Mouse (Mus musculus) midbrain, embryonic 11.5 days (tissue): ENCODE measurements around the gene Grk5. TPM values are rescaled to one million over a fixed set of nuclear protein-coding genes. Genes with fewer than 3 reads are reported as not detected.

Source experiments
- ATAC-seq: fragments of 200-750 bp; cut with Nextera tagmentation; 2 replicates; pipeline ENCODE4 v1.8.0; 2017; ENCODE audit warnings: moderate TSS enrichment, moderate library complexity; ENCODE audit not compliant: low FRiP score
- DNase-seq: peaks from one replicate; pipeline ENCODE4 v3.0.0; 2015; ENCODE audit warnings: low spot score; ENCODE audit errors: missing footprints
- H3K27ac ChIP-seq: fragments of 300-500 bp; sonication (generic); 2 replicates; pipeline ENCODE4 v1.5.1; 2014; ENCODE audit warnings: low read depth, low read length
- H3K27me3 ChIP-seq: fragments of 300-500 bp; sonication (generic); 2 replicates; pipeline ENCODE4 v1.6.1; 2014; ENCODE audit warnings: mild to moderate bottlenecking, low read length, moderate library complexity, mixed read lengths; ENCODE audit not compliant: control insufficient read depth, insufficient read depth
- H3K36me3 ChIP-seq: fragments of 300-500 bp; sonication (generic); 2 replicates; pipeline ENCODE4 v1.6.1; 2014; ENCODE audit warnings: mild to moderate bottlenecking, low read length, moderate library complexity, mixed read lengths; ENCODE audit not compliant: control insufficient read depth, insufficient read depth
- H3K4me1 ChIP-seq: fragments of 300-500 bp; sonication (generic); 2 replicates; pipeline ENCODE4 v1.6.1; 2014; ENCODE audit warnings: low read length; ENCODE audit not compliant: control insufficient read depth, insufficient read depth
- H3K4me2 ChIP-seq: fragments of 300-500 bp; sonication (generic); 2 replicates; pipeline ENCODE4 v1.6.1; 2014; ENCODE audit warnings: mild to moderate bottlenecking, moderate library complexity
- H3K4me3 ChIP-seq: fragments of 300-500 bp; sonication (generic); 2 replicates; pipeline ENCODE4 v1.5.1; 2014; ENCODE audit warnings: low read depth, low read length
- H3K9ac ChIP-seq: fragments of 300-500 bp; sonication (generic); 2 replicates; pipeline ENCODE4 v1.6.1; 2014; ENCODE audit warnings: low read length
- H3K9me3 ChIP-seq: fragments of 300-500 bp; sonication (generic); 2 replicates; pipeline ENCODE4 v1.6.1; 2016; ENCODE audit warnings: low read length; ENCODE audit not compliant: control insufficient read depth
- WGBS: fragments of 180-500 bp; shearing (Covaris S2); extraction: QIAGEN DNeasy Blood & Tissue Kit; methylation state at CpG from one replicate; pipeline ENCODE4 v1.1.7; 2014; 5-methylcytosine and 5-hydroxymethylcytosine counted together
- polyA plus RNA-seq: library from polyadenylated mRNA; unstranded; fragments of >200 nt; fragmentation: Nextera tagmentation; extraction: Ambion mirVana; gene quantifications from 2 replicates; pipeline ENCODE4 v1.2.1, GENCODE M21; 2014

Gene Grk5
- polyA plus RNA-seq, 1 experiment from 2014 or later: 2.7 TPM

DNA sequence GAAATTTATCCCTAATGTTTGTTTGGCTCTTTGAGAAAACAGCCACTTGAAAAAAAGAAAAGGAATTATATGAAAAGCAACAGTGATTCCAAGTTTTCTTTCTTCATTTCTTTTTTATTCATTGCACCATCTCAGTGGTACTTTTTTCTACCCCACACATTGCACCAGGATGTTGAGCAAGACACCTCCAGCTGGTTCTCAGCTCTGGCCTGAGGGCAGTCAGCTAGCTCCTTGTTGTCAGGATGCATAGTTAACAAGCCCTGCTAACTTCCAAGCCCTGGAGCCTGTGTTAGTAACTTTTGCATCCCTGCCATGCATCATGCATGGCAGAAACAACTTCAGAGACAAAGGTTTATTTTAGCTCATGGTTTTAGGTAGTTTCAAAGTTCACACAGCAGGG is 163.2 kb downstream of the Grk5 start:
- ATAC-seq: no peak

DNA sequence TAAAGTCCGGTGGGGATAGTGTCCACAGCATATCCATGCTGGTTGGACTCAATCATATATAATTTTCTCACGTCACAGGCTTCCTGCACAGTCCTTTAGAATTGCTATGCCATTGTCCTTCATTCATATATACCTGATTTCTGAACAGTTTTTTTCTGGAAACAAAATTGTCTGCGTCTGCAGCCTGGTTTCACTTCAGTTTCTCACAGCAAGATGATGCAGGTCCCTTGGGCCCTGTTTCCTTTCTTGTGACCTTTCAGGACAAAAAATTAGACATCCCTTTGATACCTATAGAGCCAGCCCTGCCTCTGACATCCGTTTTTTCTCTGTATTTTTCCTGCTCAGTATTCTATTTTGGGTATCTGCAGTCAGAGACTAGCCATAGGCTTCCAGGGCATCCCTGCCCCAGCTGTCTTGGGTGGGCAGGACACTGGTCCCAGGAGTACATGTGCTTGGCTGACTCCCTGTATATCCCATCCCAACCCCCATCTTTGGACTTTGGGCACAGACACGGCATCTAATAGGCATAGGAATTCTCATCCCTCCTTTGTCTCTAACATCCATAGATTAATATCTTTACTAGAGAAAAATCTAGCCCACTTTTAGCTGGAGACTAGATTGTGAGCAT is 167.3 kb downstream of the Grk5 start:
- Histone ChIP-seq H3K27me3 (no peaks in the 10 kb centered on the region), H3K36me3 (no peaks in the 10 kb centered on the region), H3K9me3 (no peaks in the 10 kb centered on the region), H3K27ac (no peak overlapping the region), H3K4me3 (no peak overlapping the region), H3K4me1 (no peaks in the 10 kb centered on the region; the same call in 1 of the 2 replicates), H3K4me2 (no peak overlapping the region), H3K9ac (no peak overlapping the region)
- no peak for ATAC-seq
- DNase-seq: no peak
- WGBS: 72% methylated on average over 5 of the region's 5 CpGs

More for the DNA sequence above, 163.2 kb downstream of the Grk5 start:
- Histone ChIP-seq H3K27ac (no peak overlapping the region), H3K36me3 (no peaks in the 10 kb centered on the region), H3K4me2 (no peak overlapping the region), H3K9me3 (no peaks in the 10 kb centered on the region), H3K4me3 (no peak overlapping the region), H3K9ac (no peak overlapping the region), H3K4me1 (no peaks in the 10 kb centered on the region; the same call in 1 of the 2 replicates), H3K27me3 (no peaks in the 10 kb centered on the region)
- DNase-seq: no peak

DNA sequence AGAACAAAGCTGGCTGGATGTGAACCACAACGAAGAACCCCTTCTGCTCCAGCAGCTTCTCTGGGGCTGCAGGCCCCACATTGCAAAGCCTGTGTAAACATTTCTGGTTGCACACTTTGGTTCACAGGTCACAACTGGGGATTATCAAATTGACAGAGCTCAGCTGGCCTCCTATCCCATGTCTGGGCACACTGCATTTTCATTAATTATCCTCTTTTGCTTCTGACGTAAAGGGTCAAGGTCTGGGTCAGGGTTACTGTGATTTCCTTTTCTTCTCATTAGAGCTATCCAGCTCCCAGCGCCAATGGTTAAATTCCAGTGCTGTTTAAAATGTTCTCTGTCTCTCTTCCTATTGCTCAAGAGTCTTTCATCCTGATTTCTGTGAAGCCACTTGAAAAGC is 168.0 kb downstream of the Grk5 start:
- no peaks in the 10 kb centered on the region for H3K9me3 ChIP-seq
- no peak overlapping the region for H3K4me3 ChIP-seq
- no peak overlapping the region for H3K9ac ChIP-seq
- H3K4me1 ChIP-seq: no peaks in the 10 kb centered on the region; the same call in 1 of the 2 replicates
- no peak overlapping the region for H3K27ac ChIP-seq
- H3K27me3 ChIP-seq: no peaks in the 10 kb centered on the region
- WGBS: 27% methylated on average over 3 of the region's 3 CpGs
- no peak overlapping the region for H3K4me2 ChIP-seq
- DNase-seq (peak; percentile 86), ATAC-seq (no peak)
- H3K36me3 ChIP-seq: no peaks in the 10 kb centered on the region

DNA sequence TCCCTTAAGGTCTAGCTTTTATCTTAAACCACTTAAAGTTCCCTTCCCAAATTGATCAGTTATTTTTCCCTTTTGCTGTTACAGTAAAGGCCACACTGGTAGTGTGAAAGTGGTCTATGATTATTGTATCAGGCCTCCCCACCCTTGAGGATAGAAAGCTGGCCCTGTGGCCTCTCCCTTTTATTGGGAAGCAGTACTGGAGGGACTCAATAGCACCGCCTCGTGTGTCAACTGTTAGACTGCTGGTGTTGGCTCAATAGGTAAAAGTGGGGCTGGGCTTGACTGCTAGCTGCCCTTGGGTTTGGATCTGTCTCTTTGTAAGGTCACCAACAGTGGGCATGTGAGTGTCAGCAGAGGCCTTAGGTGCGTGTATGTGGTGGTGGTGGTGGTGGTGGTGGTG is 174.8 kb downstream of the Grk5 start:
- no peak for DNase-seq
- ATAC-seq: no peak
- no peaks in the 10 kb centered on the region for H3K9me3 ChIP-seq
- no peaks in the 10 kb centered on the region for H3K4me1 ChIP-seq
- H3K36me3 ChIP-seq: no peaks in the 10 kb centered on the region
- H3K27me3 ChIP-seq: no peaks in the 10 kb centered on the region
- no peak overlapping the region for H3K27ac ChIP-seq
- H3K4me3 ChIP-seq: no peak overlapping the region
- H3K4me2 ChIP-seq: no peak overlapping the region
- WGBS: 85% methylated on average over 3 of the region's 3 CpGs
- H3K9ac ChIP-seq: no peak overlapping the region

DNA sequence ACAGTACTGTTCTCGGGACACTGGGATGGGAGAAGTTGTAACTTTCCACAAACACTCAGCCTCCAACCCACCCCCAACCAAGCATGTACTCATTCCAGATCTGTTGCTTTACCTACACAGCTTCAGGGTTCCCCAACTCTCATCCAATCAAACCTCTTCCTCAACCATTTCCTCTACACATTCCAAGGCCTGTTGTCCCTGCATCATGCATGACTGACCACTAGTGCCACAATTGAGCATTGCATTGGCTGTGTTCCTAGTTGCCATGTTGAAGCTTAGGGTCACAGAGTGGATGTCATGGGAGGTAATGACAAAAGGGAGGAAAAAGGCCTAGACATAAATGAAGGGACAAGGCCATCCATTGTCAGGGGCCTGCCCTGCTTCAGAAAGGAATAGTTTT is 175.5 kb downstream of the Grk5 start:
- WGBS: 80% methylated on average over 1 of the region's 1 CpGs
- Histone ChIP-seq H3K36me3 (no peaks in the 10 kb centered on the region), H3K27me3 (no peaks in the 10 kb centered on the region), H3K27ac (no peak overlapping the region), H3K9ac (no peak overlapping the region), H3K4me2 (no peak overlapping the region), H3K4me3 (no peak overlapping the region), H3K9me3 (no peaks in the 10 kb centered on the region), H3K4me1 (no peaks in the 10 kb centered on the region)
- DNase-seq: no peak
- no peak for ATAC-seq

DNA sequence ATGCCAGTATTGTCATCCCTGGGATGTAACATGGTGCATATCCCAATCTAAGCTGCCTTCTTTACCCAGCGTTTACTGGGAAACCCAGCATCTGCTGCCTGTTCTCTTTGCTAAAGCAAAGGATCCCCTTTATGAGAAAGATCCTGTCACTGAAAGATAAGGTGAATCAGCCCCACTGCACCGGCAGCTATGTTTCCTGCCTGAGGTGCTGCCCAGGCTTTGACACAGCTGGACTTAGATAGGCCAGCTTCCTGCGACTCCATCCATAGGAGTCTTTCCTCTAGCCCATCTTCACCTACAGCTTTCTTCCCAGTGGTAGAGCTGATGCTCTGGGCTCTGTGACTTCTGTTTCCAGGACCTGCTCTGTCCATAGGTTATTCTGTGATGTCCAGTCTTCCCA is 189.1 kb downstream of the Grk5 start:
- ATAC-seq (no peak), DNase-seq (no peak)
- no peak overlapping the region for H3K4me3 ChIP-seq
- H3K36me3 ChIP-seq: no peaks in the 10 kb centered on the region
- no peak overlapping the region for H3K4me2 ChIP-seq
- no peaks in the 10 kb centered on the region for H3K4me1 ChIP-seq
- H3K27ac ChIP-seq: no peak overlapping the region
- WGBS: 84% methylated on average over 3 of the region's 3 CpGs
- no peaks in the 10 kb centered on the region for H3K9me3 ChIP-seq
- H3K27me3 ChIP-seq: no peaks in the 10 kb centered on the region
- H3K9ac ChIP-seq: no peak overlapping the region

DNA sequence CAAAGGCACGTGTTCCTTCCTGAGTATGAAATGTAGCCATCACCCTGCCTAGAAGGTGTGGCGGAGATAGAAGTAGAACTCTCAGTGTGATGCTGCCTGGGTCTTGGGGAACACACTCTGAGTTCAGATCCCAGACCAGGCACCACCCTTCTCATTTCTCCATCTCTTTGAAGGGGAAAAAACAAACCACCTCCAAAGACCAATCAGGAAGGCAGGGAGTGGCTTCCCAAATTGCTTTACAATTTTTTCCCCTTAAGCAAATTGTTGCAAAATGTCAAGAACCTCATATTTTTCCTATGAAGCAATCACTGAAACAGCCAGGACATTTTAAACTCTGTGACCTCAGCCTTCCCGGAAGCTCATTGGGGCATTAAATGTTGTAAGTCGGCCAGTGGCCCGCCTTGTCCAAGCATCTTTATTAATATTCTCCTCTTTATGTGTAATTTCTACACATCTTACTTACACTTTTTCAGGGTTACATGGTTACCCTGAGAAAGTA is 190.8 kb downstream of the Grk5 start:
- 94% methylated on average over 5 of the region's 5 CpGs for WGBS
- ATAC-seq: no peak

DNA sequence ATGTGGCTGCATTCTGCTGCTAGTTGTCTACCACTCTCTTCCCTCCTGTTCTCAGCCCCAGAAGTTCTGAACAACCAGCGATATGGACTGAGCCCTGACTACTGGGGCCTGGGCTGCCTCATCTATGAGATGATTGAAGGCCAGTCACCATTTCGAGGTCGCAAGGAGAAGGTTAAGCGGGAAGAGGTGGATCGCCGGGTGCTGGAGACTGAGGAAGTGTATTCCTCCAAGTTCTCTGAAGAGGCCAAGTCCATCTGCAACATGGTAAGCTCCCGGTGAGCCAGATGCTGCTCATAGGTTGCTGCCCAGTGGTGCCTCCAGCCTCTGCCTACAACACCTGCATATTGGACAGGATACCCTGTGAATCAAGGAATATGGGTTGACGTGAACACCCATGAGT is 193.5 kb downstream of the Grk5 start:
- no peaks in the 10 kb centered on the region for H3K27me3 ChIP-seq
- no peaks in the 10 kb centered on the region for H3K36me3 ChIP-seq
- H3K27ac ChIP-seq: no peak overlapping the region
- no peak overlapping the region for H3K9ac ChIP-seq
- DNase-seq: no peak
- H3K4me2 ChIP-seq: no peak overlapping the region
- ATAC-seq: no peak
- no peak overlapping the region for H3K4me3 ChIP-seq
- 92% methylated on average over 8 of the region's 8 CpGs for WGBS
- H3K9me3 ChIP-seq: no peaks in the 10 kb centered on the region
- H3K4me1 ChIP-seq: no peaks in the 10 kb centered on the region

More for the DNA sequence above, 190.8 kb downstream of the Grk5 start:
- no peak overlapping the region for H3K9ac ChIP-seq
- H3K27me3 ChIP-seq: no peaks in the 10 kb centered on the region
- H3K4me1 ChIP-seq: no peaks in the 10 kb centered on the region
- no peak for DNase-seq
- H3K27ac ChIP-seq: no peak overlapping the region
- H3K4me3 ChIP-seq: no peak overlapping the region
- no peak overlapping the region for H3K4me2 ChIP-seq
- no peaks in the 10 kb centered on the region for H3K9me3 ChIP-seq
- no peaks in the 10 kb centered on the region for H3K36me3 ChIP-seq

DNA sequence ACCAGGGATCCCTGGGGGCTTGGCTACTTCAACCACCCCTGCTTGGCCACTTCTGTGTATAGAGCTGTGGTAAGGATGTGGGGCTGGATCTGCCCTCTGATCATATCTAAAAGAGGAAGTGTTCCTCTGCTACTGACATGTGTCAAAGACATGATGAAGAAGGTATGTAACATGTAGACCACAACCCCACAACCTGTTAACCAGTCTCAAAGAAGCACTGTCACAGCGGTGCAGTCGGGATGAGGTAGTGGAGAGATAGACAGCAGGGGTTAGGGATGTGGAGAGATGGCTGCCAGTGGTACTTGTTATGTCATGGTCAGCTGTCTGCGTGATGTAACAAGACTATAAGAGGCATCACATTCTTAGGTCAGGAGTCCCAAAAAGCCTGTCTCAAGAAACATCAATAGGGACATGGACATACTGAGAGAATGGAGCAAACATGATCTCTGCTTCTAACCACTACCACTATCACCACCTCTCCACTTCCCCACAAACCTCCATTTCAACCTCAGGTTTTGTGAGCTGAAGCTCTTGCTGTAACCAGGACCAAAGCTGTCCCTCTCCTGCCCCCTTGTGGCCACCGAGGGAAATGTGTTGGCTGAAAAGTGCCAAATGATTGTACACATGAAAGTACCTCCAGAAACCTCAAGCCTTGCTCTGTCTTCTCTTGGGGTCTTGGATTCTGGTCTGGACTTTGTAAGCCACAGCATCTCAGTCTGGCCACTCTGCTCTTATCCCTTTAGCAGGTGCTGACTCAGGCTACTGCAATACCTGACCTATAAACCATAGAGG is 194.8 kb downstream of the Grk5 start:
- H3K27me3 ChIP-seq: no peaks in the 10 kb centered on the region
- no peak overlapping the region for H3K27ac ChIP-seq
- no peaks in the 10 kb centered on the region for H3K4me1 ChIP-seq
- H3K9ac ChIP-seq: no peak overlapping the region
- H3K4me2 ChIP-seq: no peak overlapping the region
- no peaks in the 10 kb centered on the region for H3K36me3 ChIP-seq
- ATAC-seq (peak; percentile 62; the same call in 1 of the 2 replicates), DNase-seq (peak; percentile 97)
- WGBS: 57% methylated on average over 4 of the region's 4 CpGs
- no peaks in the 10 kb centered on the region for H3K9me3 ChIP-seq
- no peak overlapping the region for H3K4me3 ChIP-seq
